1 mouse cellular context compared by ENCODE assay signal in the genomic region with DNA sequence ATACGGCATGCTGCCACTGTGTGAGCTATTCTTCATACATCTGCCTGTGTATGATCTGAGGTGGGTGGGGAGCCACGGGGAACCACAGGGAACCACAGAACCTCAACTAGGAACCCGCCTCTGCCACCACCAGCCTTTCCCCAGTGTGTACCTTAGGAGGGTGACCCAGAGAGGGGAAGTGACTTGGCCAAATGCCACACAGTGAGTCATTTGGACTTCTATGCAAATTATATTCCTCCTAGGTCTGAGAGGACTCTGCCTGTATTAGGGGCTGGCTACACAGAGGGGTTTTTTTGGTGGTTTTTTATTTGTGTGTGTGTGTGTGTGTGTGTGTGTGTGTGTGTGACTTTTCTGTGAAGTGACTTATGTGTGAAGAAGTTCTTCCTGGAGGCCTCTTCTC.
TF ChIP-seq lines count a peak whose summit lies in the region.

No protein-coding gene starts in this region.

TF ChIP-seq in CH12.LX, 34 proteins besides CTCF, POLR2A, EP300 and RAD21 (continued from another document):
- peak; percentile 88; the same call in 1 of the 2 replicates for TF ChIP-seq RCOR1 (conservative IDR thresholded peaks at IDR 0.05; ENCODE audit: low read depth, low read length)
- TF ChIP-seq USF1 (IDR thresholded peaks at IDR 0.05; ENCODE audit: low read depth, low read length), result no peak
- TF ChIP-seq E2F4 (IDR thresholded peaks at IDR 0.05; ENCODE audit: insufficient replicate concordance, low read depth, low read length), result no peak
- TF ChIP-seq PAX5 (IDR thresholded peaks at IDR 0.05; ENCODE audit: low read length), result no peak
- peak; percentile 74; the same call in 1 of the 2 replicates for TF ChIP-seq MYC (IDR thresholded peaks at IDR 0.05; ENCODE audit: low read depth, low read length)
- TF ChIP-seq SMC3 (IDR thresholded peaks at IDR 0.05; ENCODE audit: low read depth, low read length), result no peak
- TF ChIP-seq MEF2A (IDR thresholded peaks at IDR 0.05; ENCODE audit: borderline replicate concordance, low read depth, low read length), result peak; percentile 92
- no peak for TF ChIP-seq USF2 (conservative IDR thresholded peaks at IDR 0.05; ENCODE audit: low read depth, low read length)
- TF ChIP-seq ZC3H11A (IDR thresholded peaks at IDR 0.05; ENCODE audit: low read depth, low read length), result no peak
- TF ChIP-seq IRF4 (IDR thresholded peaks at IDR 0.05; ENCODE audit: low read depth, low read length), result peak; percentile 93
- peak; percentile 79 for TF ChIP-seq SIN3A (IDR thresholded peaks at IDR 0.05; ENCODE audit: low read length)
- TF ChIP-seq MAFK (IDR thresholded peaks at IDR 0.05; ENCODE audit: insufficient replicate concordance, low read length), result peak; percentile 79
- TF ChIP-seq BHLHE40 (IDR thresholded peaks at IDR 0.05; ENCODE audit: low read depth, low read length), result peak; percentile 88
- TF ChIP-seq HCFC1 (IDR thresholded peaks at IDR 0.05; ENCODE audit: low read depth, low read length), result peak; percentile 53
- 0 out of 2 replicates have a peak, but pooled peaks have one; percentile 32 for TF ChIP-seq KAT2A (IDR thresholded peaks at IDR 0.05; ENCODE audit: insufficient replicate concordance, low read length)
- TF ChIP-seq NRF1 (IDR thresholded peaks at IDR 0.05; ENCODE audit: low read depth, low read length), result no peak
- peak; percentile 63 for TF ChIP-seq ELF1 (IDR thresholded peaks at IDR 0.05; ENCODE audit: low read depth, low read length)
- TF ChIP-seq MAX (IDR thresholded peaks at IDR 0.05; ENCODE audit: low read length), result 0 out of 2 replicates have a peak, but pooled peaks have one; percentile 27
- peak; percentile 94 for TF ChIP-seq JUN (IDR thresholded peaks at IDR 0.05; ENCODE audit: insufficient read depth, low read depth, low read length)
- peak; percentile 94 for TF ChIP-seq JUND (conservative IDR thresholded peaks at IDR 0.05; ENCODE audit: low read depth, low read length)
- no peak for TF ChIP-seq UBTF (IDR thresholded peaks at IDR 0.05; ENCODE audit: low read depth, low read length)
- TF ChIP-seq CHD1 (IDR thresholded peaks at IDR 0.05; ENCODE audit: low read depth, low read length), result no peak
- TF ChIP-seq ZMIZ1 (IDR thresholded peaks at IDR 0.05; ENCODE audit: low read depth, low read length), result no peak
- peak; percentile 66 for TF ChIP-seq MXI1 (IDR thresholded peaks at IDR 0.05; ENCODE audit: low read depth, low read length)
